Mouse (Mus musculus) stomach, embryonic 14.5 days (tissue): Measurements from ENCODE around the gene Prpf6. TPM values are rescaled to one million over a fixed set of nuclear protein-coding genes. Genes with fewer than 3 reads are reported as not detected.

Experiments used
- ATAC-seq: fragments of 200-750 bp; cut with Nextera tagmentation; 2 replicates; pipeline ENCODE4 v1.8.0; 2017; ENCODE audit warnings: low read depth, moderate TSS enrichment; ENCODE audit not compliant: insufficient number of reproducible peaks, insufficient read depth, low FRiP score
- H3K27ac ChIP-seq: fragments of 300-500 bp; sonication (generic); 2 replicates; pipeline ENCODE4 v1.5.1; 2014; ENCODE audit warnings: mild to moderate bottlenecking, low read length, moderate library complexity, mixed read lengths
- H3K27me3 ChIP-seq: fragments of 300-500 bp; sonication (generic); 2 replicates; pipeline ENCODE4 v1.6.1; 2014; ENCODE audit warnings: low read length, control low read depth, mixed read lengths; ENCODE audit not compliant: control insufficient read depth, insufficient read depth
- H3K36me3 ChIP-seq: fragments of 300-500 bp; sonication (generic); 2 replicates; pipeline ENCODE4 v1.6.1; 2014; ENCODE audit warnings: mild to moderate bottlenecking, control low read depth, low read length, moderate library complexity, mixed read lengths; ENCODE audit not compliant: control insufficient read depth, insufficient read depth
- H3K4me1 ChIP-seq: fragments of 300-500 bp; sonication (generic); 2 replicates; pipeline ENCODE4 v1.6.1; 2014; ENCODE audit warnings: low read length, control low read depth, mixed read lengths; ENCODE audit not compliant: control insufficient read depth, insufficient read depth
- H3K4me2 ChIP-seq: fragments of 300-500 bp; sonication (generic); replicated peaks from 2 replicates; pipeline ENCODE4 v1.6.1; 2014; ENCODE audit warnings: low read depth, low read length, control low read depth
- H3K4me3 ChIP-seq: fragments of 300-500 bp; sonication (generic); 2 replicates; pipeline ENCODE4 v1.5.1; 2014; ENCODE audit warnings: low read depth, low read length, control low read depth
- H3K9ac ChIP-seq: fragments of 300-500 bp; sonication (generic); replicated peaks from 2 replicates; pipeline ENCODE4 v1.6.1; 2014; ENCODE audit warnings: low read depth, mild to moderate bottlenecking, control low read depth, low read length, moderate library complexity, mixed read lengths
- H3K9me3 ChIP-seq: fragments of 300-500 bp; sonication (generic); 2 replicates; pipeline ENCODE4 v1.6.1; 2016; ENCODE audit warnings: low read depth, low read length, control low read depth; ENCODE audit not compliant: control insufficient read depth
- WGBS: fragments of 180-500 bp; shearing (Covaris S2); extraction: QIAGEN DNeasy Blood & Tissue Kit; methylation state at CpG from one replicate; pipeline ENCODE4 v1.1.7; 2014; 5-methylcytosine and 5-hydroxymethylcytosine counted together
- polyA plus RNA-seq: library from polyadenylated mRNA; unstranded; fragments of >200 nt; fragmentation: Nextera tagmentation; extraction: Ambion mirVana; gene quantifications from 2 replicates; pipeline ENCODE4 v1.2.1, GENCODE M21; 2014

Gene Prpf6
- polyA plus RNA-seq, 1 experiment from 2014 or later: 60.2 TPM

GRCm38 (mm10) chr2:181618761-181619495 lies 27.3 kb downstream of the Prpf6 start:
- Histone ChIP-seq H3K9ac (no peak overlapping the region), H3K4me2 (no peak overlapping the region), H3K27me3 (no peaks in the 10 kb centered on the region), H3K4me1 (no peaks in the 10 kb centered on the region), H3K36me3 (peaks cover 34% of the 10 kb centered on the region), H3K27ac (no peak overlapping the region), H3K9me3 (no peaks in the 10 kb centered on the region), H3K4me3 (no peak overlapping the region)
- no peak for ATAC-seq
- 87% methylated on average over 5 of the region's 5 CpGs for WGBS

- peaks cover 30% of the 10 kb centered on the region for H3K36me3 ChIP-seq
- no peaks in the 10 kb centered on the region for H3K4me1 ChIP-seq
- H3K9me3 ChIP-seq: no peaks in the 10 kb centered on the region
- H3K4me3 ChIP-seq: no peak overlapping the region
- no peak overlapping the region for H3K27ac ChIP-seq
- no peak overlapping the region for H3K4me2 ChIP-seq
- ATAC-seq: no peak
- H3K27me3 ChIP-seq: no peaks in the 10 kb centered on the region
- H3K9ac ChIP-seq: no peak overlapping the region
Measured at GRCm38 (mm10) chr2:181623401-181623800, 31.7 kb downstream of the Prpf6 start.

- Histone ChIP-seq H3K36me3 (peaks cover 25% of the 10 kb centered on the region), H3K9me3 (no peaks in the 10 kb centered on the region), H3K4me1 (no peaks in the 10 kb centered on the region), H3K27ac (no peak overlapping the region), H3K27me3 (no peaks in the 10 kb centered on the region), H3K4me3 (no peak overlapping the region), H3K4me2 (no peak overlapping the region), H3K9ac (no peak overlapping the region)
- ATAC-seq: no peak
Measured at GRCm38 (mm10) chr2:181628471-181628870, 36.8 kb downstream of the Prpf6 start.

GRCm38 (mm10) chr2:181632624-181633023 lies 41.0 kb downstream of the Prpf6 start:
- no peak overlapping the region for H3K27ac ChIP-seq
- H3K4me3 ChIP-seq: no peak overlapping the region
- H3K36me3 ChIP-seq: peaks cover 46% of the 10 kb centered on the region
- H3K27me3 ChIP-seq: no peaks in the 10 kb centered on the region
- no peaks in the 10 kb centered on the region for H3K4me1 ChIP-seq
- ATAC-seq: no peak
- no peak overlapping the region for H3K9ac ChIP-seq
- no peak overlapping the region for H3K4me2 ChIP-seq
- no peaks in the 10 kb centered on the region for H3K9me3 ChIP-seq
- WGBS: 93% methylated on average over 6 of the region's 6 CpGs

- no peak overlapping the region for H3K9ac ChIP-seq
- no peak overlapping the region for H3K4me3 ChIP-seq
- H3K4me2 ChIP-seq: no peak overlapping the region
- no peak for ATAC-seq
- no peaks in the 10 kb centered on the region for H3K4me1 ChIP-seq
- no peaks in the 10 kb centered on the region for H3K9me3 ChIP-seq
- H3K36me3 ChIP-seq: peaks cover 50% of the 10 kb centered on the region
- 83% methylated on average over 3 of the region's 3 CpGs for WGBS
- H3K27ac ChIP-seq: no peak overlapping the region
- H3K27me3 ChIP-seq: no peaks in the 10 kb centered on the region
Measured at GRCm38 (mm10) chr2:181635865-181636264, 44.2 kb downstream of the Prpf6 start.

GRCm38 (mm10) chr2:181644361-181644760 lies 52.7 kb downstream of the Prpf6 start:
- Histone ChIP-seq H3K4me3 (no peak overlapping the region), H3K4me1 (no peaks in the 10 kb centered on the region), H3K4me2 (no peak overlapping the region), H3K36me3 (peaks cover 55% of the 10 kb centered on the region), H3K9ac (no peak overlapping the region), H3K27me3 (no peaks in the 10 kb centered on the region), H3K27ac (no peak overlapping the region), H3K9me3 (no peaks in the 10 kb centered on the region)
- no peak for ATAC-seq
- 90% methylated on average over 2 of the region's 2 CpGs for WGBS

- WGBS: 92% methylated on average over 3 of the region's 3 CpGs
- no peak for ATAC-seq
- Histone ChIP-seq H3K27ac (no peak overlapping the region), H3K27me3 (no peaks in the 10 kb centered on the region), H3K9me3 (no peaks in the 10 kb centered on the region), H3K9ac (no peak overlapping the region), H3K4me1 (no peaks in the 10 kb centered on the region), H3K36me3 (peaks cover 63% of the 10 kb centered on the region), H3K4me2 (no peak overlapping the region), H3K4me3 (no peak overlapping the region)
Measured at GRCm38 (mm10) chr2:181645666-181646065, 54.0 kb downstream of the Prpf6 start.

GRCm38 (mm10) chr2:181646626-181647472 lies 55.2 kb downstream of the Prpf6 start:
- Histone ChIP-seq H3K4me2 (no peak overlapping the region), H3K4me1 (no peaks in the 10 kb centered on the region), H3K27ac (no peak overlapping the region), H3K4me3 (no peak overlapping the region), H3K9me3 (no peaks in the 10 kb centered on the region), H3K36me3 (peaks cover 59% of the 10 kb centered on the region), H3K9ac (no peak overlapping the region), H3K27me3 (no peaks in the 10 kb centered on the region)
- no peak for ATAC-seq
- 89% methylated on average over 6 of the region's 6 CpGs for WGBS
